Mouse (Mus musculus): ENCODE results near the gene Entpd1.
A peak's percentile ranks its signal among the peaks of the same experiment; 100 is the strongest.

Gene Entpd1

DNA sequence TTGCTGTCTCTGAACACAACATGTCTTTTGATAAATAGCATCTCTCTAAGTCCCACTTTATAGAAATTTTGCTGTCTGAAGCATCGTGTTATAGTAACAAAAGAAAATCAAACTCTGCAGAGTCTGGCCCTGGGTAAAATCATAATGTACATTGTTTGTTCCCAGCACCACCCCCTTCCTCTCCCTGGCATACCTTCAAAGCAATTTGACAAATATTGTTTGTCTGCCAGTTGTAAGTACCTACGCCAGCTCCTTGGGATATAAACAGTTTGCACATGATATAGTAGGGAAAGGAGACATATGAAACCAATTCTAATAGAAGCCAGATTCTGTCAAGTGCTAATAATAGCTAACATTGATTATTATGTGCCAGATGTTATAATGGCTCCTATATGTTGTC, 50.6 kb downstream of the Entpd1 start:
- DNase-seq (ENCODE audit: low spot score in 2 of 2) = no peak

GRCm38 (mm10) chr19:40665778-40666177, 53.6 kb downstream of the Entpd1 start:
- no peak for DNase-seq (ENCODE audit: low spot score in 2 of 2)

DNA sequence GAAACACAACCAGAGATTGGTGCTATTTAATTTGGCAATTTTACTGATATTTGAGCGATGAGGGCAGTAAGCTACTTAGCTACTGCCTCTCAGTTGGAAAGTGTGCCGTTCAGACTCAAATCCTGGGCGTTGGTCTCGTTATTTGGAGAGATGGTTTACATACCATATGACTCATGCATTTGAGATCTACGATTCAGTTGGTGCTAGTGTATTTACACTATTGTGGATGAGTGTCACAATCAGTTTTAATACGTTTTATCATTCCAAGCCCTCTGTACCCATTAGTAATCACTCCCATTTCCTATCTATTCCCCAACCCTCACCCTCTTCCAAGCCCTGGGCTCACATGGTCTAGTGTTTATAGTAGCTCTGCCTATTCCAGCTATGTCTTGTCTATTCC, 54.9 kb downstream of the Entpd1 start:
- DNase-seq (ENCODE audit: low spot score in 2 of 2) = no peak

DNA sequence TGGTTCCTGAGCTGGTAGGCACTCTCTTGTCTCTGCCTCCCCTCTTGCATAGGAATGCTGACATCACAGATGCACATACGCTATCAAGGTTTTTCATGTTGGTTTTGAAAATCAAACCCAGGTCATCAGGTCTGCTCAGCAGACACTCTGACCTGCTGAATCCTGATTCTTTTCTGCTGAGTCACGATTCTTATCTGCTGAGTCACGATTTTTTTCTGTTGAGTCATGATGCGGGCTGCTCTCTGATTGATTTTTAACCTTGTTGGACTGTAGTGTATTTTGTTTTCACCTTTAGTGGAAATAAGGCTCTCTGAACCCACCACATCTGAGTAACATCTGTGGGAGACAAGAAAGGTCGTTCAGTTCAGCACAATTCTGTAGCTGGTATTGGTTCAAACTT, 63.2 kb downstream of the Entpd1 start:
- no peak for DNase-seq (ENCODE audit: low spot score in 2 of 2)

GRCm38 (mm10) chr19:40678087-40678486, 65.9 kb downstream of the Entpd1 start:
- DNase-seq (ENCODE audit: low spot score in 2 of 2) = no peak

DNA sequence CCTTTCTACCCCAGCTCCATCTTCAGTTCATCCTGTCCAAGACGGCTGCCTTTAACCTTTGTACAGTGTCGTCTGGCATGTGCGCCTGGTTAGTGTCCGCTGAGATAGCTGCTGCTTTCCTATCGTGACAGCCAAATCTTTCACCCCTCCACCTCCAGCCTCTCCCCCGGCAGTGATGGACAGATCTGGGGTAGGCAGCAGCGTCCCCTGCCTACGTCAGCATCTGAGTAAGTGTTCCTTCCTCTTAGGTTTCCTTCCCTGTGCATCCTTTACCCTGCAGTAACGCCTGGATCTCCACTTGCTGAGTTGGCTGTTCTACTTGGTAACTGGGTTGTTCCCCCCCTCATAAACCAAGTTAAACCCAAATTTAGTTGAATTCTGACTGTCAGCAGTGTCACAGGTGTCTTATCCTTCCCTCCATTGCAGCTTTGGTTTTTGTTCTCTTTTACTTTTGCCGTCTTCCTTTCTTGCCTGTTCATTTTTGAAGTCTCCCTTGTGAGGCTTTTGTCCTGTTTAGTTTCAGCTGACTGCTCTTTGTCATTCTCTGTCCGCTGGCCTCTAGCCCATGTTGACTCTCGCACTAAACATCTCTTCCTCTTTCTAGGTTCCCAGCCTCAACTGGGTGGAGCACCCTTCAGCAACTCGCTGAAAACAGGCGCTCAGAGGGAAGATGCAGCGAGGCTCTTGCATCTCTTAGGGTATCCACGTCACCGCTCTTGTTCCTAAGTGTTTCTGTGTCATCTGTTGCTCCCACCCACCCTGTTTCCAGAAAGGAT, 66.6 kb downstream of the Entpd1 start:
- no peak for DNase-seq (ENCODE audit: low spot score in 2 of 2)

DNA sequence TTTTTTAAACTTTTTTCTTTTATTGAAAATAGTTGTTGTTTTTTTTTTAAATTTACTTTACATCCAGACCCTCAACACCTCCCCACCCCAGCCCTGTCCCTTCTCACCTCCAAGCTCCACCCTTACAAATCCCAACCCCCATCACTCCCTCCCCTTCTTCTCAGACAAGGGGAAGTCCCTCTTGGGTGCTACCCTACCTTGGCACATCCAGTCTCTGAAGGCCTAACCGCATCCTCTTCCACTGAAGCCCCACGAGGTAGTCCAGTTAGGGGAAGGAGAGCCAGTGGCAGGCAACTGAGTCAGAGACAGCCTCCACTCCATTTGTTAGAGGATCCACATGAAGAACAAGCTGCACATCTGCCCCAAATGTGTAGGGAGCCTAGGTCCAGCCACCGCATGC, 67.5 kb downstream of the Entpd1 start:
- no peak for DNase-seq (ENCODE audit: low spot score in 2 of 2)

DNA sequence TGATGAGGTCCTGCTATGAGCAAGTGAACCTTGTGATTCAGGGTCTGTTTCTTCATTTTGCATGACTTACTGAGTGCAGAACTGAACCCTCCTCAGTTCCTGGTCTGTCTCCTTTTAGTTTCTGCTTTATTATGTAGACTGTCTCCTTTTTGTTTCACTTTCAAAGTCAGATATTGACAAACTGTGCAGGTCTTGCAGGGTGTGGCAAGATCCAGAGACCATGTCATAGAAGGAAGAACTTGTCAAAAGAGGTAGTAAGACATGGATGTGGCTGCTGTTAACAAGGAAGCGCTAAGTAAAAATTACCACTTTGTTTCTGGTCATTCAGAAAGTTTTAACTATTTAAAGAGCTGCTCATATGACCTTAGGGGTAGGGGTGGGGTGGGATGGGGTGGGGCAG, 72.0 kb downstream of the Entpd1 start:
- DNase-seq (ENCODE audit: low spot score in 2 of 2) = no peak

- no peak for DNase-seq (ENCODE audit: low spot score in 2 of 2)
These were observed 72.4 kb downstream of the Entpd1 start for GRCm38 (mm10) chr19:40684566-40684965.

- DNase-seq (ENCODE audit: low spot score in 2 of 2) = no peak
These were observed 75.2 kb downstream of the Entpd1 start for GRCm38 (mm10) chr19:40687291-40687927.

GRCm38 (mm10) chr19:40693201-40693600, 81.0 kb downstream of the Entpd1 start:
- DNase-seq (ENCODE audit: low spot score in 2 of 2) = no peak

- DNase-seq (ENCODE audit: low spot score in 2 of 2) = no peak
These were observed 84.0 kb downstream of the Entpd1 start for GRCm38 (mm10) chr19:40696116-40696515.

DNA sequence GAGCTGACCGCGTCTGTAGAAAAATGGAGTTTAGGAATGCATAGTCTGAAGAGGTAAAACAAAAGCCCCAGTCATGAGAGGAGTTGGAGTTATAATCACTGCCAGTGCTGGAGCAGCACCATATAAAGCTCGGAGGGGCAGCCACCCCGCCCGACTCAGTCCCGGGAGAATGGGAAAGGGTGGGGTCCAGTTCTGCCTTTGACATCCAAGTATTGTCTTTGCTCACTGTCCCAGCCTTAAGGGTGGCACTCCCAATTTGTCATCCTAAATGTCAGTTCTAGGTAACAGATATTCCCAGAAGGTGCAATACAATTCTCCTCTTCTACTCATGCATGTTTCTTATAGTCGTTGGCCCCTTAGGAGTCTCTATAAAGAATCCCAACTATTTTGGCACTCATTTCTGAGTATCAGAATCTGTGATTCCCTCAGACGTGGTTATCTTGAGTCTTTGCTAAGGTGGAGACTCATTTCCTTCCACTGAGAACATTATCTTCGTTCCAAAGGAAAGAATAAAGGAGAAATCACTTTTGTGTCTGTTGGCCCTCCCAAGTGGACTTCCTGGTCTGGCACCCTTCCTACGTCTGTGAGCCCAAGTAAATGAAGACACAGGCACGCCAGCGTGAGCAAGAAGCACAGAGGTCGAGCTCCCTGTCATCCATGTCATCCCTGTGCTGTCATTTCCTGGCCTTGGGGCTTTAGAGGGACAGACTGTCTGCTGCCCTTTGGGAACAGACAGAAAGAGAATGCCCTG, 86.1 kb downstream of the Entpd1 start:
- no peak for DNase-seq (ENCODE audit: low spot score in 2 of 2)

GRCm38 (mm10) chr19:40699816-40700215, 87.7 kb downstream of the Entpd1 start:
- no peak for DNase-seq (ENCODE audit: low spot score in 2 of 2)

- peak in 1 of 2 experiments; percentile 74 for DNase-seq (ENCODE audit: low spot score in 2 of 2)
These were observed 90.2 kb downstream of the Entpd1 start for GRCm38 (mm10) chr19:40702406-40702805.

DNA sequence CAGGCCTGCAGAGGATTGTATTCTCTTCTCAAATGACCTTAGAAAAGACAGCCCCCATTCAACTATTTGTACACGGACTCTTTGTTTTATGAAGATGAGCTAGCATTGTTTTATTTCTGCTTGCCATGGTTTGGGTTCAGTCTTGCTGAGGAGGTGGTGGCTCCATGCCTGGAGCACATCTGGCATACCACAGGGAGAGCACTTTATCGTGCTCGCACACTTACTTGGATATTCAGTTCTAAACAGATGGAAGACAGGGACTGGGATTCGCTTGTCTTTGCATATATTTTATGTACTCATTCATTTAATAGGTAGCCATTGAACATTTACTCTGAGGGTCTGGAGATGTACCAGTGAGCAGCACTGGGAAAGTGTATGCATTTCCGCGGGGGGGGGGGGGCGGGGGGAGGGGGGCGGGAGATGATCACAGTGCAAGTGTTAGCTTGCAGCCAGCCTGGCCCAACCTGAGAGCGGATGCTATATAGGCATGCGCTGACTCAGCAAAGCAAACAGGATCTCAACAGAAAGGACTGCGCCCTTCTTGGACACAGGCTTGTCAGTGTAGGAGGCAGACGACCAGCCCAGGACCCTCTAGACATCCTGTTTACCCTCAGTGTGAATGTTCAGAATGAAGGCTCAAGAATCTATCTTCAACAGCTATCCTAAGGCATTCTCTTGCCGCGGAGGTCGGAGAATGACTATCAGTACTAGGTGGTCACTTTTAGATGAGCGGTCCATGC, 100.9 kb downstream of the Entpd1 start:
- DNase-seq (ENCODE audit: low spot score in 2 of 2) = peak in 1 of 2 experiments; percentile 23

DNA sequence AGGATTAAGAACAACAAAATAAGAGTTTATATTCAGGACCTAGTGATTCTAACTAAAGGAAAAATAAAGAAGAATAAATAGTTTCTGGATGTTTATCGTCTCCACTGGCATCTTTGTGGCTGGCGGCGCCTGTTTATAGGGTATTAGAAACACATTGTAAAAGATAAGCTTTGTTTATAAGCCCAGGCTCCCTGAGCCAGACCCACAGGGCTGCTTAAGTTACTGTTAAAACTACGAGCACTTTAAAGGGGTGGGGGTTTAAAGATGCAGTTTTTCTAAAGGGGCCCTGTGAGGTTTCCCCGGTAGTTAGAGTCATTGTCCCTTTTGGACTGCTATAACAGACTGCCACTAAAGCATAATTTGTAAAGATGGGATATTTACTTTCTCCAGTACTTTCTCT, 102.5 kb downstream of the Entpd1 start:
- DNase-seq (ENCODE audit: low spot score in 2 of 2) = no peak

- DNase-seq (ENCODE audit: low spot score in 2 of 2) = no peak
These were observed 104.8 kb downstream of the Entpd1 start for GRCm38 (mm10) chr19:40716981-40717380.

DNA sequence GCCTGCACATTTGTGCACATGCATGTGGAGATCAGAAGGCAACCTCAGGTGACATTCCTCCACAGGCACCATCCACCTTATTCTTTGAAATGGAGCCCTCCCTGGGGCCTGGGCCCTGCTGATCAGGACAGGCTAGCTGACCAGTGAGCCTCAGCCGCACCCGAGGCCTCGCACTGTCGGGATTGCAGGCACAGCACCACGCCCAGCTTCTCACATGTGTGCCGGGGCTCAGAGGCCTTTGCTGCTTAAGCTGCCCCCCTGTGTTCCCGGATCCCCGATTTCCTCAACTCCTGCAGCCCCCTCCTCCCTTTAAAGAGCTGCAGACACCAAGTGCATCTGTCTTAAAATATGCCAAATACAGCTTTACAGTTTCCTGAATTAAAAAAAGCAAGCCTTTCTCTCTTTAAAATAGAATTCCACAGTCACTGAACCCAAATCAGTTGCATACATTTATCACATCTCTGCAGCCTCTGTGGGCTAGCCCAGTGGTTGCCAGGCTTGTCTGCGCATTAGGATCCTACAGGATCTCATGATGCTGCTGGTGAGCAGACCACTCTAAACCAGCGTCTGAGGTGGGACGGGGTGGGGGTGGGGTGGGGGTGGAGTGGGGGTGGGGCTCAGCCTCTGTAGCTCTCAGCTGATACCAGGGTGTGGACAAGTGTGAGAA, 107.4 kb downstream of the Entpd1 start:
- peak in 1 of 2 experiments; percentile 13 for DNase-seq (ENCODE audit: low spot score in 2 of 2)

DNA sequence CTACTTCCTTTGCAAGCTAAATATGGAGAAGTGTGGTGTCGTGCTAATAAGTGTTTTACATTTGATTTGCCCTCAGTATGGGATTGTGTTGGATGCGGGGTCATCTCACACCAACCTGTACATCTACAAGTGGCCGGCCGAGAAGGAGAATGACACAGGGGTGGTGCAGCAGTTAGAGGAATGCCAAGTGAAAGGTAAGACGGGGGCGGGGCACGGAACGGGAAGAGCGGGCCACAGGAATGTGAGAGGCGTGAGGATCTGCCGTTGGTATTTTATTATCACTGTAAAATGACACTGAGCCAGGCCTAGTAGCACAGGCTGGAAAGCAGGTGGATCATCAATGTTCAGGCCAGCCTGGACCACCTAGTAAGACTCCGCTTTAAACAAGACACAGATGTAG, 108.2 kb downstream of the Entpd1 start:
- no peak for DNase-seq (ENCODE audit: low spot score in 2 of 2)
